Mouse (Mus musculus) liver, embryonic 18 days (tissue): Measurements from ENCODE around the gene Gpd1l. TPM values are rescaled to one million over a fixed set of nuclear protein-coding genes. Genes with fewer than 3 reads are reported as not detected.

ENCODE experiments used
- polyA plus RNA-seq: library from polyadenylated mRNA; depleted of rRNA; stranded (reverse); fragments of >200 nt; gene quantifications from 2 replicates; pipeline ENCODE4 v1.2.3, GENCODE M21; 2012; rRNA removed

Gene Gpd1l
- 7.7 and 8.3 TPM in 2 replicates for polyA plus RNA-seq

DNA sequence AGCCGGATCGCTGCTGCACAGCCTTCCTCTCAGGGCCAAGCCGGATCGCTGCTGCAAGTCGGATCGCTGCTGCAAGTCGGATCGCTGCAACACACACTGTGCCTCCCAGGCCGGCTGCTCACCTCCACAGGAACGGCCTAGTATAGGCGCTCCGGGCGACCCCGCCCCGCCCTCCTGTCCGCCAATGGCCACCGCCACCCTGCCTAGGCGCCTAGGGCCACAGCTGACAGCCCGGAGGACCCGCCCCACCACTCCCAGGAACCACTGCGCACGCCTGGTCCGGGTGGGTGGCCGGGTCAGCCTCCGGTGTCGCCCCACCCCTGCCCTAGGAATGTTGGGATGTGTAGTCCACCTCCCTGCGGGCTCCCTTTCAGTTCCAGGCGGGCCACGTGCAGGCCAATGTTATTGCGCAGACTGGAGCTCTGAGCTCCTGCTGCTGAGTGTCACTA is at the start of gene Gpd1l:
Gene Gpd1l, minus strand, starts transcription at position 265 of the 449 bp plus-strand sequence.

DNA sequence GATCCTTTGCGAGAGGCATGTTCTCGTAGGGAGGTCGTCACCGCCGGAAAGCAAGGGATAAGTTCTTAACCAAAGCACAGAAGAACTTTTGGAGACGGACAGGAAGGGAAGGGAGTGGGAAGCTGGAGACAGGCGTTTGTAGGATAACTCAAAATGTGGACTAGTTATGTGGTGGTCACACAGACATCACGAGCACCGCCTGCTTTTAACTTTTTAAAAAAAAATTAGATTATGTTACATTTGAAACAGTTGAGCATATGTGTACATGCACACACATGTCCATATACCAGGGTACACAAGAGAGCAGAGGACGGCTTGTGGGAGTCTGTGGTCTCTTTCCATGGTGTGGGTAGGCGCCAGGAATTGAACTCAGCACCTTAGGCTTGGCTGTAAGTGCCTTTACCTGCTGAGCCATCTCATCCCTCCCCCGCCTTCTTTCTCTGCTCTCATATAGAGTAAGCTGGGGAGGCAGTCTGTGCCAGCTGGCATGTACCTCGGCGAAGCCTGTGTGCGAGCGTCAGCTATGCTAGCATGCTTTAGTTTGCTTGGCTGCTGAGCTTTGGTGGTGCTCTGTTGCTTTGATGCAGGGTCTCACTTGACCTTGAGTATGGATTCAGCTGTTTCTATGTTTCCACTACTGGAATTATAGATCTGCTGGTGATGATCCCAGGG is 49.0 kb upstream of the Gpd1l start, which contains the start of gene Rps27rt:
Gene Rps27rt, minus strand, starts transcription at position 51 of the 672 bp plus-strand sequence.

DNA sequence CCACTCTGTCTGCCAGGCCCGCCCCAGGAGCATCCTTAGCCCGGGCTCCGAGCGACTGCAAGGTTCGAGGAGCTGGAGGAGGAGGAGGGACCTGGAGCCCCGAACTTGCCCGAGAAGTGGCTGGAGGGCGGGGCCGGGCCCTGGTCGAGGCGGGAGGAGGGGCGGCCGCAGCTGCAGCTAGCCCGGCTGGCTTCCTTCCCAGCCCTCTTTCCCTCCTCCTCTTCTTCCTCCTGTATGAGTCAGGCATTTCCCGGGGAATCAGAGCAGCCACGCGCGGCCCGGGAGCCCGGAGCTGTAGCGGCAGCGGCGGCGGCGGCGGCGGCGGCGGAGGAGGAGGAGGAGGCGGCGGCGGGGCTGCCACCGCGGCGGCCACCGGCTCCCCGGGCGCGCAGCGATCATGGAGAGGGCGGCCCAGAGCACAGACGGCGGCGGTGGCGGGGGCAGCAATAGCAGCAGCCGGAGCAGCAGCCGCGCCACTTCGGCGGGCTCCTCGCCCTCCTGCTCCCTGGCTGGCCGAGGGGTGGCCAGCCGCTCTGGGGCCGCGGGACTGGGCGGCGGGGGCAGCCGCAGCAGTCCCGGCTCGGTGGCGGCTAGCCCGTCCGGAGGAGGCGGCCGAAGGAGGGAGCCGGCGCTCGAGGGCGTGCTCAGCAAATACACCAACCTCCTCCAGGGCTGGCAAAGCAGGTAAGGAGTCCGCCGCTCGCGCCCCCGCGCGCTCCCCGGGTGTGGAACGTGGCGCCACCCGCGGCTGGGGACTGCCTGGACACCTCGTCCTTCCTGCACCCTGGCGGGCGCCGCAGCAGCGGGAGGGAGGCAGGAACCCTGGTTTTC is 44.7 kb upstream of the Gpd1l start, which contains the start of gene Osbpl10:
Gene Osbpl10, plus strand, starts transcription at position 289 of the 831 bp plus-strand sequence.

Other genes with a start within 250 kb of the Gpd1l start
- gene Dync1li1, start 245.2 kb downstream of the Gpd1l start, polyA plus RNA-seq: 9.3 and 9.4 TPM in 2 replicates
- gene Cmtm6, start 202.9 kb downstream of the Gpd1l start, polyA plus RNA-seq: 22.0 and 23.0 TPM in 2 replicates
- 54.8 and 57.0 TPM in 2 replicates for gene Cmtm7, start 152.1 kb downstream of the Gpd1l start, polyA plus RNA-seq
- 61.0 and 62.6 TPM in 2 replicates for gene Cmtm8, start 89.8 kb downstream of the Gpd1l start, polyA plus RNA-seq
- 0.26 and 0.41 TPM in 2 replicates for gene Osbpl10, start 44.6 kb upstream of the Gpd1l start, polyA plus RNA-seq
- gene Rps27rt, start 48.8 kb upstream of the Gpd1l start, polyA plus RNA-seq: 35.3 and 45.8 TPM in 2 replicates